Mouse (Mus musculus): Measurements from ENCODE around the gene Krt1.
A peak's percentile ranks its signal among the peaks of the same experiment; 100 is the strongest.

Krt1 gene

GRCm38 (mm10) chr15:101850694-101851093 is at the start of gene Krt1:
Gene Krt1, minus strand, starts transcription at chr15:101850794.
- no peak for DNase-seq

- DNase-seq = no peak
Measured at GRCm38 (mm10) chr15:101895216-101895615, 44.6 kb upstream of the Krt1 start.

- DNase-seq = no peak
Measured at GRCm38 (mm10) chr15:101892820-101893219, 42.2 kb upstream of the Krt1 start, which contains the start of gene Krt76. Gene Krt76, minus strand, starts transcription at chr15:101892920.

DNA sequence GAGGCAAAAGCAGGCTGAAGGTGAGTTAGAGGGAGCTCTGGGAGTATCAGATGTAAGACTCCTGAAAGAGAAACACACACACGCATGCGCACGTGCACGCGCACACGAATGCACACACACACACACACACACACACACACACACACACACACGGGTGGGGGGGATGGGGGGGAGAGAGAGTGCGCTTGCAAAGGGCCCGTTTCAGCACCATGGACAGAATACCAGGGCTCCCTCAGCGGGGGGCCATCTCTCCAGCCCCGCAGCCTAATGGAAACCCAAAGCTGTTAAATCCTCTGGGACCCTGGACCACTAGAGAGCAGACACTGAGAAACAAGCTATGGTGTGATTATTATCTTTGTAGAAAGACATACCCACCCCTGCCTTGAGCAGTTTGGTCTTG is 29.2 kb upstream of the Krt1 start:
- no peak for DNase-seq

DNA sequence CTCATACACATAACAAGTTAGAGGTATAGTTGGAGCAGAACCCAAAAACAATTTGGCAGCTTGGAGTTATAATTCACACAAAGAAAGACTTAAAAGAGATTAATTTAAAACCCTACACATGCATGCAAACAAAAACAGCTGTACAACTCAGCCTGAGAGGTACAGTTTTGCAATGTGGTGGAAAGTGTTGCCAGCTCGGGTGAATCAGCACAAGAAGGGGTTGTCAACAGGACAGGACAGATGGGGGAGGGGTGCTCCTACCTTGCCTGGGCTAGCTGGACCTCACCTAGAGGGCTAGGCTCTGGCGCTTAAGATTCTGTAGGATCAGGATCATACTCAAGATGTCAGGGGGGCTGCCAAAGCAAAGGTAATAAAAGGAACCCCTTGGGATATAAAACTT is 27.4 kb upstream of the Krt1 start:
- no peak for DNase-seq

DNA sequence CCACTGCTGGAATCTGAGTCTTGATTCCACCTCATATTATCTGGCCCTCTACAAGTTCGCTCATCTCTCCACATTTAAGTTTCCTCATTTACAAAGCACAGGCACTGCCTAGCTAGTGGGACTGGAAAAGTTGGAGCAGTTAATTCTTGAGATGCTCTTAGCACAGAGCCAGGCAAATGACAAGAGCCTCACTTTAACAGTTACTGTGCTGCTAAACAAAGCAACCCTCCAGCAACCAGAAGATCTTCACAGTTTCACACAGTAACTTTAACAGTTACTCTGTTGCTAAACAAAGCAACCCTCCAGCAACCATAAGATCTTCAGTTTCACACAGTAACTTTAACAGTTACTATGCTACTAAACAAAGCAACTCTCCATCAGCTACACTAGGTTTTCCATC is 23.8 kb upstream of the Krt1 start:
- no peak for DNase-seq

GRCm38 (mm10) chr15:101873231-101873630 is 22.6 kb upstream of the Krt1 start:
- no peak for DNase-seq

DNA sequence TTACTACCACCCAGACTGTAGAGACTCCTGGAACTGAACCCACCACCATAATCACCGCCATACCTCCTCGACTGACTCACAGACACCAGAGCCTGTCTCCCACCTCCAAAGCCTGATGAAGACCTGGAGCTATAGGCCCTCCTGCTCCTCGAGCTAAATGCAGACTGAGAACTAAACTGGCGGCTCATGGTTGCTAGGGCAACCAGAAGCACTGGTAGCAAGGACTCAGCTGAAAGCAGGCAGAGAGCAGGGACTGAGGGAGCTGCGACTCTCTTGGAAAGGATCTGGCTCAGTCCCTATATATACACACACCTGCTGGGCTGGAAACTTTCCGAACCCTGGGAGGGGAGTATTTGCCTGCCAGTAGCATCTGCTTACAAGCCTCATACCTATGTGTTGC is 18.8 kb upstream of the Krt1 start, which contains the start of gene Krt77:
Gene Krt77 (minus strand): TSS at position 275 of the 400 bp plus-strand sequence.
- DNase-seq = no peak

DNA sequence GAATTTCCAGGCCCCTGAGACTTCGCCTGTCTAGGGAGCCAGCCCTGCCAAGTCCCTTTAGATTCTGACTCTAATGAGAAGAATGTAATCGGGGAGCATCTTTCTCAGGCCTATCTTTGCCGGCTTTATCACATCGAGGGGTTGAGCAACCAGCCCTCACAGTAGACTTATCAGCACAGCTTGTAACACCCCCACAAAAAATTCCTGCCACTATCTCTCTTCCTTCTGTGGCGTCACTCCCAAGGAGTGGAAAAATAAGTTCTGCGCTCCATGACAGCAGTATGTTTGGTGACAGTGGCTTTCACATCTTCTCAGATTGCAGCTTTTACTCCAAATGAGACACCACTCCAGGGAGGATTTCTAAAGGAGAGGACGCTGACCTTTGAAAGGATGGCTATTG is 16.2 kb upstream of the Krt1 start:
- DNase-seq = no peak

DNA sequence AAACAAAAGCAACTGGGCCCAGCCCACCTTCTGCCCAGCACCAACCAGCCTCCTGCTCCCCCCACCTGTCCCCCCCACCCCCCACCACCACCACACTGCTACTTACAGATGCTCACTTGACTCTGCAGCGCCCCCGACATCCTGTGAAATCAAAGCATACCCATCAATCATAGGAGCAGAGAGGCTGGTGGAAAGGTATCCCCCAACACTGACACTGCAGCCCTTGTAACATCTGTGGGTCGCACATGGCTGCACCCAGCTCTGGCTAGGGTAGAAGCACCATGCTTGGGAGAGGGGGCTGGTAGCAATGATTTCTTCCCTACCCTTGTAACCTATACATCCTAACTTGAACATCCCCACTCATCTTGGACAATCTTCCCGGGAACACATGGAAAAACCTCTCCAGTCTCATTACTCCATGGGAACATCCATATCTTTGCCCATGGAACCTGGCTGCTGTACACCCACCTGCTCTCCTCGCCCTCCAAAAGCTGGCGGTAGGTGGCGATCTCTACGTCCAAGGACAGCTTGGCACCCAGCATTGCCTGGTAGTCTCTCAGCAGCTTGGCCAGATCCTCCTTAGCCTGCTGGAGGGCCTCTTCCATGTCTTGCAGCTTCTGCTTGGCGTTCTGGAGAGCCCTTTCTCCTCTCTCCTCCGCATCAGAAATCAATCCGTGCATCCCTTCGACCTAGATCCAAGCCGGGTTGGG is 10.0 kb upstream of the Krt1 start:
- DNase-seq = no peak

- peak; percentile 15 to 18 for DNase-seq
Measured at GRCm38 (mm10) chr15:101859735-101860170, 9.2 kb upstream of the Krt1 start.

DNA sequence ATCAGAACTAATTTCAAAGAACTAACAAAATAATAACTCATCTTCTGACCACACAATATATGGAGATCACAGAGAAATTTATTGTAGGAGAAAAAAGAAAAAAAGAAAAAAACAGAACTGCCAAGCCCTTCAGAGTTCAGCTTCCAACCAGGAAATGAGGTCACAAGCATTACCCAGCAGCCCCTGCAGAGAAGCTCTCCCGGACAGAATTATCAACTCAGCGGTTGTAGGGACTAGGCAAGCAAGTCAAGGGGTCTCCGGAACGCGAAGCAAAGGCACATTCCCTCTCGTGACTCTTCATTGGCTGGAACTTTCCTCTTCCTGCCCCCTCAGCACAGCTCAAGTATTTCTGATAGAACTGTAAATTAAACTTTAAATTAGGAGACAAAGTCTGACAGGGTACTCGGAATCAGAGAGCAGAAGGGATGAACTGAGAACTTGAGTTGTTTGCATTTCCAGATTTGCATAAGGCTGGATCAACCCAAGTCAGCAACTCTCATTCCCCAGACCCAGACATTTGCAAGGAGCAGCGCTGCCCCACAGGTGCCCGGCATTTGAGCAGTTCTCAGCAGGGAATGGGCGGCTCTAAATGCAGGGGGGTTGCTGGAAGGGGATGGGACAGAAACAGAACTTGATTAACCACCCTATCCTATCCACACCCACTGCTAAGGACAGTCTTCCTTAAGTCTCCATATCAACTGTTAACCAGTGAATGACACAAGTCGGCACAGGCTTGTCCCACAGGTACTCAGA is 8.3 kb upstream of the Krt1 start:
- no peak for DNase-seq

- DNase-seq = peak; percentile 8 to 11
Measured at GRCm38 (mm10) chr15:101856696-101857095, 6.1 kb upstream of the Krt1 start.

DNA sequence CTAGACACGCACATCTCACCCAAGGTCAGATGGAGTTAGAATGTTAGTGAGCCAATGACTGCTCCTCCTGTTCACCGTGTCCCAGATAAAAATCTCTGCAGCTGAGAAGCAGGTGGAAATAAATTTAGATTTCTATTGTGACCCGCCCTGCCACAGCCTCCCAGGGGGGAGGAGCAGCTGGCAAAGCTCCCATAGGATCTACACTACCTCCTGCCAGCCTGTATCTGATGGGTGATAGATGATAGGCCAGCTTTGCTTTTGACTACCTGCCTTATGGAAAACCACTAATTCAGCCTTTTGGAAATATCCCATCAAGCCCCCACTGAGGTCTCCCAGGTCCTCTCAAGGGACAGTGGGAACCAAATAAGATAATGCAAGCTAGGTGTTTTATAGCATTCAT is 5.1 kb upstream of the Krt1 start:
- DNase-seq = no peak

- DNase-seq = no peak
Measured at GRCm38 (mm10) chr15:101854294-101854693, 3.7 kb upstream of the Krt1 start.

- DNase-seq = no peak
Measured at GRCm38 (mm10) chr15:101852571-101852970, 2.0 kb upstream of the Krt1 start.

GRCm38 (mm10) chr15:101845971-101846403 is 4.6 kb downstream of the Krt1 start:
- DNase-seq = peak; percentile 30 to 38

DNA sequence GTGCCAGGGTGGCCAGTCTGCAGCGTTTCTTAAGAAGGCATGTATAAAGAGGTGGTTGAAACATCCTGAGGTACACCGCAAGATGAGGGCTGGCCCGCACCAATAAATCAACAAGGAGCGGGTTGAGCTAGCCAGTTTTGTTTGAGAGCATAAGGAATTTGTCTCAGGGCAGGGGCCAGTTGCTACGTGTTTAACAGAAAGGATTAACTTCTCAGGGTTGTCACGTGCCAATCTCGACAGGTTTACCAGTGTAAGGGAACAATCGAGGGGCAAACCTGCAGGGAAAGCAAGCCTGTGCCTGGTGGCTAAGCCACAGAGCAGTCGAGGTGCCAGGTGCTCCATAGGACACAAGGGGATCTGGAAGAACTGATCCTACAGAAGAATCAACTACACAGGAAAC is 7.4 kb downstream of the Krt1 start:
- no peak for DNase-seq

- no peak for DNase-seq
Measured at GRCm38 (mm10) chr15:101834784-101835328, 15.7 kb downstream of the Krt1 start.

GRCm38 (mm10) chr15:101833131-101833530 is 17.5 kb downstream of the Krt1 start:
- DNase-seq = no peak

- DNase-seq = no peak
Measured at GRCm38 (mm10) chr15:101829441-101829840, 21.2 kb downstream of the Krt1 start.

- DNase-seq = no peak
Measured at GRCm38 (mm10) chr15:101821786-101822185, 28.8 kb downstream of the Krt1 start.

- no peak for DNase-seq
Measured at GRCm38 (mm10) chr15:101817875-101818274, 32.7 kb downstream of the Krt1 start, which contains the start of gene Krt2. Gene Krt2, minus strand, starts transcription at chr15:101818169.
